Mouse (Mus musculus): ENCODE data around the gene Nfasc. TPM values are rescaled to one million over a fixed set of nuclear protein-coding genes. Genes with fewer than 3 reads are reported as not detected.

The Nfasc gene
- total RNA-seq, 2 experiments from 2014 or later = 276 to 278 TPM

- DNase-seq (ENCODE audit: low spot score in 2 of 2) = peak; percentile 64 to 75
Measured at GRCm38 (mm10) chr1:132591399-132591930, 150.1 kb downstream of the Nfasc start.

- DNase-seq (ENCODE audit: low spot score in 2 of 2) = no peak
Measured at GRCm38 (mm10) chr1:132586679-132587201, 154.9 kb downstream of the Nfasc start.

- no peak for DNase-seq (ENCODE audit: low spot score in 2 of 2)
Measured at GRCm38 (mm10) chr1:132585376-132585775, 156.2 kb downstream of the Nfasc start.

- no peak for DNase-seq (ENCODE audit: low spot score in 2 of 2)
Measured at GRCm38 (mm10) chr1:132582998-132583604, 158.5 kb downstream of the Nfasc start.

GRCm38 (mm10) chr1:132581845-132582839 is 159.5 kb downstream of the Nfasc start:
- DNase-seq (ENCODE audit: low spot score in 2 of 2) = no peak

- DNase-seq (ENCODE audit: low spot score in 2 of 2) = no peak
Measured at GRCm38 (mm10) chr1:132580063-132580462, 161.5 kb downstream of the Nfasc start.

- no peak for DNase-seq (ENCODE audit: low spot score in 2 of 2)
Measured at GRCm38 (mm10) chr1:132576845-132577244, 164.8 kb downstream of the Nfasc start.

- no peak for DNase-seq (ENCODE audit: low spot score in 2 of 2)
Measured at GRCm38 (mm10) chr1:132572851-132573250, 168.7 kb downstream of the Nfasc start.

- DNase-seq (ENCODE audit: low spot score in 2 of 2) = no peak
Measured at GRCm38 (mm10) chr1:132571613-132572012, 170.0 kb downstream of the Nfasc start.

GRCm38 (mm10) chr1:132570906-132571305 is 170.7 kb downstream of the Nfasc start:
- no peak for DNase-seq (ENCODE audit: low spot score in 2 of 2)

- DNase-seq (ENCODE audit: low spot score in 2 of 2) = no peak
Measured at GRCm38 (mm10) chr1:132570068-132570780, 171.4 kb downstream of the Nfasc start.

GRCm38 (mm10) chr1:132569516-132569915 is 172.1 kb downstream of the Nfasc start:
- peak in 1 of 2 experiments; percentile 71 for DNase-seq (ENCODE audit: low spot score in 2 of 2)

GRCm38 (mm10) chr1:132567336-132568125 is 174.1 kb downstream of the Nfasc start:
- DNase-seq (ENCODE audit: low spot score in 2 of 2) = no peak

- no peak for DNase-seq (ENCODE audit: low spot score in 2 of 2)
Measured at GRCm38 (mm10) chr1:132565766-132566165, 175.8 kb downstream of the Nfasc start.

GRCm38 (mm10) chr1:132564946-132565345 is 176.7 kb downstream of the Nfasc start:
- no peak for DNase-seq (ENCODE audit: low spot score in 2 of 2)

GRCm38 (mm10) chr1:132562337-132562795 is 179.2 kb downstream of the Nfasc start:
- DNase-seq (ENCODE audit: low spot score in 2 of 2) = no peak

GRCm38 (mm10) chr1:132560907-132561700 is 180.5 kb downstream of the Nfasc start:
- DNase-seq (ENCODE audit: low spot score in 2 of 2) = no peak

- DNase-seq (ENCODE audit: low spot score in 2 of 2) = no peak
Measured at GRCm38 (mm10) chr1:132559045-132559444, 182.6 kb downstream of the Nfasc start.

- DNase-seq (ENCODE audit: low spot score in 2 of 2) = no peak
Measured at GRCm38 (mm10) chr1:132557901-132558631, 183.5 kb downstream of the Nfasc start.

Data from layer of hippocampus, postnatal 14 days (tissue).